Mouse (Mus musculus) retina, postnatal 7 days (tissue): ENCODE data around the gene Arrdc1.

Experiments used
- DNase-seq: peaks from one replicate; pipeline ENCODE4 v3.0.0-alpha.2; 2012; ENCODE audit warnings: low read depth, low spot score

Arrdc1 gene

GRCm38 (mm10) chr2:24925284-24925683 is 9.8 kb downstream of the Arrdc1 start:
- no peak for DNase-seq

GRCm38 (mm10) chr2:24923561-24923960 is 11.5 kb downstream of the Arrdc1 start:
- DNase-seq: no peak

DNA sequence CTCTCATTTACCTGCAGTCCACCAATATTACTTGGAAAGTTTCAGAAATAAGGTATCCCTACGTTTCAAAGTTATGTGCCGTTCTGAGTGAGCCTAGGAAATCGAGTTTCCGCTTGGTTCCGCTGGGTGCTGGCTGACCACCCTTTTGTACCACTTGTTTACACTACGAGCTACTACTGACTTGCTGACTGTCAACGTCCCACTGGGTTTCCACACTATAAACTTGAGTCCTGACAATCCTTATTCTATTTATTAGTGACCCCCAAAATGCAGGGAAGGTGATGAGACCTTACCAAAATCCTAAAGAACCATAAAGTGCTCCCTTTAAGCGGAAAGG is 15.2 kb downstream of the Arrdc1 start:
- DNase-seq: no peak

GRCm38 (mm10) chr2:24918930-24919838 is 15.9 kb downstream of the Arrdc1 start, which contains the start of gene Ehmt1:
Gene Ehmt1, minus strand, starts transcription at chr2:24919614.
- DNase-seq: peak; percentile 91

- no peak for DNase-seq
Observed at GRCm38 (mm10) chr2:24914762-24915161, 20.3 kb downstream of the Arrdc1 start.

GRCm38 (mm10) chr2:24912589-24912988 is 22.5 kb downstream of the Arrdc1 start:
- DNase-seq: no peak

- DNase-seq: no peak
Observed at GRCm38 (mm10) chr2:24912189-24912588, 22.9 kb downstream of the Arrdc1 start.

DNA sequence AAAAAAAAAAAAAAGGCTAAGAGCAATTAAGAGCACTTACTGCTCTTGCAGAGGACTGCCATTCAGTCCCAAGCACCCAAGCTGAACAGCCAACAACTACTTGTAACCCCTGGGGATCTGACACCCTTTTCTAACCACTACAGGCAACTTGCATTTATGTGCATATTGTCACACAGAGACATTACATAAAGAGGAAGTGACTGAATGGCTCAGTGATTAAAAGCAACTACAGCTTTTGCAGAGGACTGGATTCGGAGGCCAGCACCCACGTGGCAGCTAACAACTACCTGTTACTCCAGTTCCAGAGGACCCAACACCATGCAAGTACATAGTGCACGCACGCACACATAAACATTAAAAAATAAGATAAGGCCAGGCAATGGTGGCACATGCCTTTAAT is 24.6 kb downstream of the Arrdc1 start:
- DNase-seq: no peak

GRCm38 (mm10) chr2:24905653-24906155 is 29.3 kb downstream of the Arrdc1 start:
- no peak for DNase-seq

- no peak for DNase-seq
Observed at GRCm38 (mm10) chr2:24904823-24905652, 30.0 kb downstream of the Arrdc1 start.

- DNase-seq: no peak
Observed at GRCm38 (mm10) chr2:24902999-24903398, 32.1 kb downstream of the Arrdc1 start.

DNA sequence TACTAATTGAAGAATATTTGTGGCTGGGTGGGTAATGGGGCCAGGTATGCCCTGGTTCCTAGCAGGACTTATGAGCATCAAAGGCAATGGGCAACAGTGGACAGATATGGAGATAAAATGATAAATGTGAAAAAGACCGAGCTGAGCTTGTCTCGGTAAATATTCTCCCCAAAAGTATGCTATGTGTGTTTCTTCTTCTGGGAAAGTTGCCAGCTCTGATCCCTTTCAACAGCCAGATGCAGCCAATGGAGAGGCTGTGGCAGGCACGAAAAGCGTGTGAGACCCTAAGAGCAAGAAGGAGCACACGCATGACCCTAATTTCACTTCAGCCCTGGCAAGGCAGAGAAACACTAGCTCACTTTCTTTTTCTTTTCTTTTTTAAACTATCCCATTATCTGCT is 34.0 kb downstream of the Arrdc1 start:
- no peak for DNase-seq

DNA sequence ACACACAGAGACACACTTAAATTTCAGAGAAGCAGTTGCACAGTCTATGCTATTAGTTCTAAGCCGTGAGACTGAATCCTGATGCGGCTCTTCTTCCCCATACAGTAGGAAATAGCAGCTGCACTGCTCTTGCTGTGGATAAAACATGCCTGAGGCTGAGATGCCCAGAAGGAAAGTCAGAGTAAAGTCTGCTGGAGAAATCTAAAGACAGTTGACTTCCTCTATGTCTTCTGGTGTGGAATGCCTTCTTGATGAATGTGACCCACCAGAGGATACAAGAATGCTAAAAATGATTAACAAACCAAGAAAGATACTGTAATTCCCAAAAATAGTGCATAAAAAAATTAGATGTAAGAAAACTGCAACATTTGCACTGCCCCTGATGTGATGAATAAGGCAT is 35.8 kb downstream of the Arrdc1 start:
- DNase-seq: no peak

DNA sequence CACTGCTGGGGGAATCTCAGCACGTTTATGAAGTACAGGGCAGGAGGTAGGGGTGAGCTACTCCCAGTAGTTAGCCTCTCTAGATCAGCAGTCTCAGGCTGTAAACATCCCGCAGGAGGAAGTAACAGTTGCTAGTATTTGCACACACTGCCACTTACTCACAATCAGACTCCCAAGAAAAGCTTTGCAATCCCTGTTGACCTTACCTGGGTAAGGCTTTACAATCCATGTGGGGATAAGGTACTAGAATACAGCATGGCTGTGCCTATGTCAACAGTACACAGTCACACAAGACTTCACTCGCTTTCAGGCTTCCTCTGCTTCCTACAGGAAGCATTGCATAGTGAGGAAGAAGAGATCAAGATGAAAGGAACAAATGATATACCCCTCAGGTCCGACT is 38.3 kb downstream of the Arrdc1 start:
- no peak for DNase-seq

- DNase-seq: no peak
Observed at GRCm38 (mm10) chr2:24894211-24894610, 40.8 kb downstream of the Arrdc1 start.

- no peak for DNase-seq
Observed at GRCm38 (mm10) chr2:24892318-24892717, 42.7 kb downstream of the Arrdc1 start.

DNA sequence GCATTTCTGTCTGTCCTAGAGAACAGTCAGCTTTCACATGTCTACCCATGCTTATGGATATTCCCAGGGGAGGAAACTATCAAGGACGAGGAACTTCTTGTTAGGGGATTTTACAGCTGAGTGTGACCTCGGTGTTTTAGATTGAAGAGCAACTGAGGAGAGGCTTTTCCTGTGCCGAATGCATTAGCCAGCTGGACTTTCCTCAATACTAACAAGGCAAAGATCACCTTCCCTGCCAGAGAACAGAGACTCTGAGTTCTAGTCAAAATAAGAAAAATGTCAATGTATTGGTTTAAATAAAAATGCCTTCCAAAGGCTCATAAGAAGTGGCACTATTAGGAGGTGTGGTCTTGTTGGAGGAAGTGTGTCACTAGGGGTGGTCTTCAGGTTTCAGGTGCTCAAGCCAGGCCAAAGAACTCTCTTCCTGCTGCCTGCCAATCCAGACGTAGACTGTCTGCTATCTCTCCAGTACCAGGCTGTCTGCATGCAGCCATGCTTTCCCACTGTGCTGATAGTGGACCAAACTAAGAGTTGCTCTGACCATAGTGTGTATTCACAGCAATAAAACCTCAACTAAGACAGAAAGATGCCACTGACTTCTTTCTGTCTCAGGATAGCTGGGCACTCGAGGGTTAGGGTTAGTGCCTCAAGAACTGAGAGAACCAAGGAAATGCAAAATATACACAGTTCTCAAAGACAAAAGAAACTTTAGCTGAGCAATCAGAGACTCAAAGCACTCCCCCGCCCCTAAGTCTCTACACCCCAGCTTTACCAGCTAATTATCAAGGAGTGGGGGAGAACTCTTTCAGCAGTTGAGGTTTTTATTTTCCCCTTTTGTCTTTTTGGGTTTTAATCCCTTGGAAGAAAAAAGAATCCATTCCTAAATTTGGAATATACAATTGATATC is 44.3 kb downstream of the Arrdc1 start:
- DNase-seq: no peak

DNA sequence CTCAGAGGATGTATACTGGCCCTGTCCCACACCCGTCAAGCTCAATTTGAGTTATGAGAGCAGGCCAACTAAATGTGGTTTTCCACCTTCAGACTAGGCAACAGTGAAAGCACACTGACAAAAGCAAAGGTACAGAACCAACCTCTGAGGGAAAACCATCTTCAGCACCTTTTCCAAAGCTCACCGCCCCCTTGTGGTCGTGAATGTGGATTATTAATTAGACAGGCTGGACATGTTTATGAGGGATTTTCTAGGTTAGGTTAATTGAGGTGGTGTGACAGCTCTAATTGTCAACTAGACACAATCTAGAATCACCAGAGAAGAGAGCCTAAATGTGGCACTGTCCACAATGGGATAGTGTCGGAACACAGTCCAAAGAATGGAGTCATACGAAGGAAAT is 46.2 kb downstream of the Arrdc1 start:
- no peak for DNase-seq

DNA sequence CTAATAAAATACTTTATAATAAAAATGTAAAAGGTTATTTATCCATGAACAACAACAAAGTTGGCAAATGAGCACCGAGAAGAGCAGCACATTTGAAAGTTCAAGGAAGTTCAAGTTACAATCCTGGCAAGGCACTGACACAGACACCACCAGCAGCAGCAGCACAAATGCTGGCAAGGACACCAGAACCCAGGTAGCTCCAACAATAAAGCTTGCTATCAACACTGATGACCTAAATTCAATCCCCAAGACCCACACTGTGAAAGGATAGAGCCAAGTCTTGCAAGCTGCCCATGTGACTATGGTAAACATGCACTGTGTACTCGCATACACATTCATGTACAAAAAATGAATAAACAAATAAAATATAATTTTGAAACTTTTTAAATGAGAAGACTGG is 54.4 kb downstream of the Arrdc1 start:
- DNase-seq: no peak
